Mouse (Mus musculus): ENCODE measurements at regions not wholly inside any gene's neighbourhood (a gene's known extent, or its start where the extent isn't known, plus 50 kb on each side); places are given as distances from the start of the nearest gene placed in this dataset.
"Not testable (repeated sequence)": the region's sequence is repeated elsewhere in the genome, so short reads cannot be mapped to it uniquely, and the experiment has no call there.

- DNase-seq (ENCODE audit: low spot score in 2 of 2) = no peak
Observed at GRCm38 (mm10) chr2:123887587-123887986, 202.2 kb upstream of the Sema6d start.

- DNase-seq (ENCODE audit: low spot score in 2 of 2) = not testable (repeated sequence)
Observed at GRCm38 (mm10) chr2:123911921-123912320, 177.8 kb upstream of the Sema6d start.

- peak in 1 of 2 experiments; percentile 3 for DNase-seq (ENCODE audit: low spot score in 2 of 2)
Observed at GRCm38 (mm10) chr2:123914021-123914420, 175.7 kb upstream of the Sema6d start.

GRCm38 (mm10) chr2:123920418-123920817 is 169.4 kb upstream of the Sema6d start:
- peak in 1 of 2 experiments; percentile 45 for DNase-seq (ENCODE audit: low spot score in 2 of 2)

GRCm38 (mm10) chr2:123928066-123928465 is 161.7 kb upstream of the Sema6d start:
- DNase-seq (ENCODE audit: low spot score in 2 of 2) = no peak

- DNase-seq (ENCODE audit: low spot score in 2 of 2) = no peak
Observed at GRCm38 (mm10) chr2:123936896-123937295, 152.9 kb upstream of the Sema6d start.

- no peak for DNase-seq (ENCODE audit: low spot score in 2 of 2)
Observed at GRCm38 (mm10) chr2:123963606-123964005, 126.2 kb upstream of the Sema6d start.

- no peak for DNase-seq (ENCODE audit: low spot score in 2 of 2)
Observed at GRCm38 (mm10) chr2:124003507-124003906, 86.3 kb upstream of the Sema6d start.

- DNase-seq (ENCODE audit: low spot score in 2 of 2) = no peak
Observed at GRCm38 (mm10) chr2:124015542-124015941, 74.2 kb upstream of the Sema6d start.

Measured in layer of hippocampus, postnatal 14 days (tissue).